24 mouse cellular contexts compared by ENCODE assay signal in genomic region chr4:34475792-34476448, GRCm38 (mm10).
DNase-seq lines count a peak whose midpoint lies in the region; ATAC-seq and TF ChIP-seq lines count a peak whose summit lies in the region.
"Had no signal": no experiment of that assay in that cellular context is flagged by ENCODE, and none has a peak within 500 bp of the region (broad histone marks: within the 10 kb centered on the region; RNA-seq: fewer than 3 reads in every experiment).

No protein-coding gene starts in this region.

- H3K4me3 ChIP-seq in kidney, adult 2 months (ENCODE audit: insufficient read depth, low read depth, low read length) = no peak overlapping the region
- no peak overlapping the region for H3K4me3 ChIP-seq in kidney, embryonic 16.5 days (ENCODE audit: low read length)
- no peak overlapping the region for H3K4me3 ChIP-seq in lung, embryonic 14.5 days (ENCODE audit: low read depth, low read length)
- H3K4me3 ChIP-seq: gastrocnemius, adult 2 months; heart, embryonic 12.5 days; limb, embryonic 12.5 days; liver, embryonic 13.5 days had no signal

- TF ChIP-seq POLR2A in kidney, adult 2 months (IDR thresholded peaks at IDR 0.05; ENCODE audit: low read depth, low read length) = no peak

- WGBS in kidney, adult 2 months = 72% methylated on average over 5 of the region's 5 CpGs
- WGBS in kidney, embryonic 16.5 days = 78% methylated on average over 5 of the region's 5 CpGs
- WGBS in lung, embryonic 14.5 days = 50% methylated on average over 5 of the region's 5 CpGs

- H3K9ac ChIP-seq in kidney, embryonic 16.5 days (replicated peaks; ENCODE audit: low read length) = no peak overlapping the region
- H3K9ac ChIP-seq in lung, embryonic 14.5 days = no peak overlapping the region
- H3K9ac ChIP-seq: heart, embryonic 12.5 days; hindbrain, embryonic 14.5 days; limb, embryonic 12.5 days; liver, embryonic 13.5 days had no signal

- H3K9me3 ChIP-seq in kidney, embryonic 16.5 days (ENCODE audit: low read length) = peaks cover 5% of the 10 kb centered on the region; the same call in 1 of the 2 replicates
- H3K9me3 ChIP-seq in lung, embryonic 14.5 days (ENCODE audit: low read depth, low read length) = no peaks in the 10 kb centered on the region
- H3K9me3 ChIP-seq: heart, embryonic 12.5 days; limb, embryonic 12.5 days; liver, embryonic 13.5 days had no signal

- H3K4me1 ChIP-seq in kidney, adult 2 months (ENCODE audit: control insufficient read depth, insufficient read depth, low read length) = no peaks in the 10 kb centered on the region
- no peaks in the 10 kb centered on the region for H3K4me1 ChIP-seq in kidney, embryonic 16.5 days (ENCODE audit: insufficient read depth, low read length)
- H3K4me1 ChIP-seq in lung, embryonic 14.5 days (ENCODE audit: insufficient read depth) = no peaks in the 10 kb centered on the region
- H3K4me1 ChIP-seq: heart, embryonic 12.5 days; limb, embryonic 12.5 days; liver, embryonic 13.5 days had no signal

- peak; percentile 58 for DNase-seq in kidney, adult 2 months
- DNase-seq in lung, embryonic 14.5 days = peak; percentile 19
- DNase-seq in lung, postnatal 4 days = no peak
- DNase-seq in Muller cell, postnatal 12 days (ENCODE audit: inconsistent ontology term) = peak; percentile 7
- DNase-seq in lung, postnatal 36 days = peak; percentile 33
- no peak for DNase-seq in adrenal gland, postnatal 14 days
- DNase-seq: adrenal gland, postnatal 25 days; cerebellum, adult 8-10 months; cerebellum, postnatal 36 days; embryo, embryonic 11 days; gastrocnemius, adult 2 months; heart, postnatal 36 days; layer of hippocampus, postnatal 36 days; liver, embryonic 13.5 days; thymus, adult 18-20 months; thymus, postnatal 36 days had no signal

- H3K27me3 ChIP-seq in kidney, adult 2 months (replicated peaks; ENCODE audit: control insufficient read depth, insufficient read depth, low read length) = no peaks in the 10 kb centered on the region
- no peaks in the 10 kb centered on the region for H3K27me3 ChIP-seq in kidney, embryonic 16.5 days (ENCODE audit: insufficient read depth, low read length)
- H3K27me3 ChIP-seq in lung, embryonic 14.5 days (ENCODE audit: insufficient read depth, low read length) = no peaks in the 10 kb centered on the region
- H3K27me3 ChIP-seq: heart, embryonic 12.5 days; limb, embryonic 12.5 days; liver, embryonic 13.5 days had no signal

- ATAC-seq in kidney, embryonic 16.5 days (ENCODE audit: low FRiP score, low TSS enrichment) = no peak
- ATAC-seq in lung, embryonic 14.5 days (ENCODE audit: insufficient read depth) = no peak
- ATAC-seq: forebrain, embryonic 14.5 days; inflammation-experienced regulatory T-cells, adult 6 months had no signal

- H3K4me2 ChIP-seq in kidney, embryonic 16.5 days (replicated peaks; ENCODE audit: low read depth, low read length) = no peak overlapping the region
- H3K4me2 ChIP-seq in lung, embryonic 14.5 days = no peak overlapping the region
- H3K4me2 ChIP-seq: heart, embryonic 12.5 days; hindbrain, embryonic 14.5 days; limb, embryonic 12.5 days; liver, embryonic 13.5 days; midbrain, embryonic 11.5 days had no signal

- TF ChIP-seq CTCF in kidney, adult 2 months (conservative IDR thresholded peaks at IDR 0.05; ENCODE audit: insufficient read depth, insufficient read length, low read depth, low read length) = no peak
- TF ChIP-seq CTCF in lung, embryonic 14.5 days (IDR thresholded peaks at IDR 0.05; ENCODE audit: low read depth) = no peak

- peak overlapping the region; percentile 88 for H3K27ac ChIP-seq in kidney, adult 2 months (ENCODE audit: insufficient read depth, low read depth, low read length)
- H3K27ac ChIP-seq in kidney, embryonic 16.5 days (ENCODE audit: low read length) = no peak overlapping the region
- H3K27ac ChIP-seq in lung, embryonic 14.5 days (ENCODE audit: low read depth) = no peak overlapping the region
- H3K27ac ChIP-seq: gastrocnemius, adult 2 months; hindbrain, embryonic 14.5 days; limb, embryonic 12.5 days; liver, embryonic 13.5 days; macrophage had no signal

- H3K36me3 ChIP-seq in kidney, adult 2 months (ENCODE audit: control insufficient read depth, insufficient read depth, low read length) = no peaks in the 10 kb centered on the region
- no peaks in the 10 kb centered on the region for H3K36me3 ChIP-seq in kidney, embryonic 16.5 days (ENCODE audit: insufficient read depth, low read length)
- no peaks in the 10 kb centered on the region for H3K36me3 ChIP-seq in lung, embryonic 14.5 days (ENCODE audit: insufficient read depth)
- H3K36me3 ChIP-seq: heart, embryonic 12.5 days; limb, embryonic 12.5 days; liver, embryonic 13.5 days had no signal

Comparison
In these comparisons a context has a peak if more than half of its experiments do, and no peak if none do; other contexts are left out.
1. DNase-seq: peak in kidney, adult 2 months (single experiment), lung, embryonic 14.5 days (single experiment), Muller cell, postnatal 12 days (single experiment) and lung, postnatal 36 days (single experiment); none in lung, postnatal 4 days (0 of 2) and adrenal gland, postnatal 14 days (single experiment).